Mouse (Mus musculus) liver, postnatal 0 days (tissue): Measurements from ENCODE around the gene Itga2b.

Experiments used
- CTCF ChIP-seq: sonication (generic); IDR thresholded peaks from 2 replicates; pipeline ENCODE4 v1.5.1; 2016; ENCODE audit warnings: antibody characterized with exemption, low read depth
- EP300 ChIP-seq: IDR thresholded peaks from 2 replicates; pipeline ENCODE4 v1.6.1; 2016; ENCODE audit warnings: antibody characterized with exemption, low read depth, mild to moderate bottlenecking

DNA sequence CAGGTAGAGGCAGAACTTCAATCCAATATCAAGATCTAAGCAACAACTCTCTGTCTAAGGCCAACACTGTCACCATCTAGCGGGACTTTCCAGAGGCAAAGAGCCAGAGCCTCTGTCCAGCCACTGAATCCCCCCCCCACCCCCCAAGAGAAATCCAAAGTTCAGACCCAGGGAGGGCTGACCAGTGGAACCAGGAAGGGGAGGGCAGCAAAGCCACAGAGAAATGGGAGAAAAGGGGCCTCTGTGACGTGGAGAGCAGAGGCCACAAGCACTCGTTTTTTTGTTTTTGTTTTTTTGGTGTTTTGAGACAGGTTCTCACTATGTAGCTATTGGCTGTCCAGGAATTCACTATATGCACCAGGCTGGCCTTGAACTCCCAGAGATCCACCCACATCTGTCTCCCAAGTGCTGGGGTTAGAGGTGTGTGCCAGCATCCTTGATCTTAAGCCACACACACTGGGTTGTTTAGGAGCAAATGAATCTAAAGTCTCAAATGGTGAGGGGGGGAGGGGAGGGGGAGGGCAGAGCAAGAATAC lies 60.1 kb downstream of the Itga2b start:
- TF ChIP-seq EP300: no peak
- no peak for TF ChIP-seq CTCF
